ENCODE assay signal across 8 mouse cellular contexts in genomic region chr10:95087864-95088570, GRCm38 (mm10).
A peak's percentile ranks its signal among the peaks of the same experiment; 100 is the strongest.
DNase-seq lines count a peak whose midpoint lies in the region; ATAC-seq and TF ChIP-seq lines count a peak whose summit lies in the region.

No protein-coding gene starts in this region.

- no peaks in the 10 kb centered on the region for H3K9me3 ChIP-seq in MEL (replicated peaks; ENCODE audit: insufficient read depth, low read length)
- no peaks in the 10 kb centered on the region for H3K9me3 ChIP-seq in forebrain, embryonic 13.5 days (replicated peaks)

- H3K4me2 ChIP-seq in forebrain, embryonic 13.5 days, result no peak overlapping the region

- no peaks in the 10 kb centered on the region for H3K79me2 ChIP-seq in MEL (ENCODE audit: control insufficient read depth, insufficient read depth, low read length, poor library complexity)

- 37% methylated on average over 13 of the region's 13 CpGs for WGBS in forebrain, embryonic 13.5 days

- TF ChIP-seq POLR2A in MEL (IDR thresholded peaks at IDR 0.05; ENCODE audit: control insufficient read depth in 1 of 2, insufficient read depth in 1 of 2, low read depth in 1 of 2, low read length in 2 of 2, poor library complexity in 1 of 2), result no peak

- H3K4me3 ChIP-seq in MEL (ENCODE audit: control insufficient read depth in 1 of 2, insufficient read depth in 1 of 2, low read depth in 2 of 2, low read length in 2 of 2), result no peak overlapping the region
- H3K4me3 ChIP-seq in forebrain, embryonic 13.5 days, result no peak overlapping the region

- no peak for TF ChIP-seq EP300 in MEL (IDR thresholded peaks at IDR 0.05; ENCODE audit: low read depth in 1 of 2, low read length in 2 of 2)

- peaks cover 0 to 10% of the 10 kb centered on the region in 2 experiments; a peak in 2 of 4 replicates for H3K36me3 ChIP-seq in MEL (ENCODE audit: control insufficient read depth in 1 of 2, insufficient read depth in 2 of 2, low read length in 2 of 2)
- no peaks in the 10 kb centered on the region for H3K36me3 ChIP-seq in forebrain, embryonic 13.5 days (ENCODE audit: poor library complexity, severe bottlenecking)

- TF ChIP-seq RAD21 in MEL (IDR thresholded peaks at IDR 0.05; ENCODE audit: low read depth, low read length), result peak; percentile 70

- peak; percentile 36 for DNase-seq in MEL (ENCODE audit: low read depth, low spot score)
- DNase-seq in brain, embryonic 18.5 days (ENCODE audit: low read depth, low spot score), result peak; percentile 67
- peak; percentile 66 to 70 for DNase-seq in heart, postnatal 14 days
- peak; percentile 67 to 80 for DNase-seq in kidney, postnatal 4 days
- DNase-seq in lung, postnatal 10 days, result peak; percentile 83
- DNase-seq in retina, adult 2 months (ENCODE audit: low read depth, low spot score), result peak; percentile 41

- peak; percentile 96 for ATAC-seq in forebrain, embryonic 13.5 days
- ATAC-seq in activated CD4-positive, CD25-positive, alpha-beta regulatory T cell, adult 4 months, result no peak

- peak; percentile 23 to 58 (median 40); a peak in 4 of 6 replicates for TF ChIP-seq CTCF in MEL (IDR thresholded peaks at IDR 0.05 in 2 of 3, conservative IDR thresholded peaks at IDR 0.05 in 1 of 3; ENCODE audit: control insufficient read depth in 1 of 3, insufficient read depth in 1 of 3, low read depth in 2 of 3, low read length in 3 of 3, poor library complexity in 1 of 3, severe bottlenecking in 1 of 3)

- no peak overlapping the region for H3K9ac ChIP-seq in MEL (ENCODE audit: control insufficient read depth, low read depth, low read length, poor library complexity, severe bottlenecking)
- H3K9ac ChIP-seq in forebrain, embryonic 13.5 days, result no peak overlapping the region

- H3K4me1 ChIP-seq in MEL (ENCODE audit: control insufficient read depth in 1 of 2, insufficient read depth in 2 of 2, low read length in 2 of 2), result peaks cover 6 to 19% of the 10 kb centered on the region in 2 experiments
- peaks cover 16% of the 10 kb centered on the region for H3K4me1 ChIP-seq in forebrain, embryonic 13.5 days

- intact Hi-C loops in heart, postnatal 14 days (cut with DNase I), result loop anchor here (2.0 to 5.0 kb wide), 3 partner anchors 95 to 389 kb away; partner anchors contain the start of gene Socs2

- peaks cover 0 to 4% of the 10 kb centered on the region in 2 experiments; a peak in 2 of 4 replicates for H3K27me3 ChIP-seq in MEL (ENCODE audit: control insufficient read depth in 1 of 2, insufficient read depth in 2 of 2, low read length in 2 of 2)
- no peaks in the 10 kb centered on the region for H3K27me3 ChIP-seq in forebrain, embryonic 13.5 days

- no peak overlapping the region for H3K27ac ChIP-seq in MEL (ENCODE audit: control insufficient read depth, low read depth, low read length)
- H3K27ac ChIP-seq in forebrain, embryonic 13.5 days, result no peak overlapping the region

TF ChIP-seq in MEL, 35 proteins besides CTCF, POLR2A, EP300 and RAD21:
- TF ChIP-seq MYC (IDR thresholded peaks at IDR 0.05; ENCODE audit: low read depth, low read length) (no peak), ZC3H11A (IDR thresholded peaks at IDR 0.05; ENCODE audit: low read depth, low read length) (peak; percentile 54), SMC3 (IDR thresholded peaks at IDR 0.05; ENCODE audit: low read depth, low read length) (peak; percentile 63), CHD1 (IDR thresholded peaks at IDR 0.05; ENCODE audit: low read depth, low read length) (no peak), RCOR1 (IDR thresholded peaks at IDR 0.05; ENCODE audit: low read depth, low read length) (no peak)
